Mouse (Mus musculus) G1E (cell line): ENCODE results near the gene Acta2. TPM values are rescaled to one million over a fixed set of nuclear protein-coding genes. Genes with fewer than 3 reads are reported as not detected.

ENCODE experiments used
- ATAC-seq: 2 replicates; pipeline ENCODE4 v1.8.0; 2016; ENCODE audit warnings: mild to moderate bottlenecking; ENCODE audit not compliant: insufficient number of reproducible peaks, poor library complexity, low FRiP score, severe bottlenecking; ENCODE audit errors: extremely low read depth
- DNase-seq: peaks from one replicate; pipeline ENCODE4 v3.0.0; 2012; ENCODE audit warnings: low spot score
- H3K27me3 ChIP-seq: 2 replicates; pipeline ENCODE4 v1.6.1; 2012; ENCODE audit warnings: mild to moderate bottlenecking, low read length, inconsistent platforms; ENCODE audit not compliant: insufficient read depth
- H3K36me3 ChIP-seq: replicated peaks from 2 replicates; pipeline ENCODE3; 2012; ENCODE audit warnings: mild to moderate bottlenecking, inconsistent platforms
- H3K4me1 ChIP-seq: 2 replicates; pipeline ENCODE4 v1.6.1; 2012; ENCODE audit warnings: low read depth, low read length, inconsistent platforms, mixed read lengths; ENCODE audit not compliant: insufficient read depth
- H3K4me3 ChIP-seq: 2 replicates; pipeline ENCODE4 v1.5.1; 2012; ENCODE audit warnings: low read depth, mild to moderate bottlenecking, inconsistent platforms, low read length, moderate library complexity, mixed read lengths
- H3K9me3 ChIP-seq: replicated peaks from 2 replicates; pipeline ENCODE4 v1.6.1; 2012; ENCODE audit warnings: inconsistent platforms
- CTCF ChIP-seq: IDR thresholded peaks from 2 replicates; pipeline ENCODE4 v1.5.1; 2012; ENCODE audit warnings: low read depth, low read length, inconsistent platforms, mixed read lengths
- GATA1 ChIP-seq: IDR thresholded peaks from 2 replicates; pipeline ENCODE4 v1.6.1; 2012; ENCODE audit warnings: borderline replicate concordance, low read length, inconsistent platforms, mixed read lengths
- GATA2 ChIP-seq: IDR thresholded peaks from 2 replicates; pipeline ENCODE4 v1.6.1; 2012; ENCODE audit warnings: low read depth, low read length, inconsistent platforms, borderline replicate concordance
- POLR2AphosphoS5 ChIP-seq: IDR thresholded peaks from 2 replicates; pipeline ENCODE4 v1.6.1; 2012; ENCODE audit warnings: low read depth, low read length, inconsistent platforms; ENCODE audit not compliant: insufficient replicate concordance
- TAL1 ChIP-seq: conservative IDR thresholded peaks from 2 replicates; pipeline ENCODE4 v1.6.1; 2012; ENCODE audit warnings: low read depth, low read length, inconsistent platforms, mixed read lengths
- polyA plus RNA-seq: library from polyadenylated mRNA; stranded (reverse); fragments of >175 nt; gene quantifications from 2 replicates; pipeline ENCODE4 v1.2.3, GENCODE M21; 2012
- total RNA-seq, 2 experiments: library from RNA; stranded (forward) in 1 of 2; stranded (reverse) in 1 of 2; fragments of 200-1000 nt in 1 of 2; fragments of >200 nt in 1 of 2; fragmentation: Nextera tagmentation in 1 of 2; gene quantifications; 2 replicates each; pipeline ENCODE4 v1.2.3; 2014 to 2017

Acta2 gene
- total and polyA plus RNA-seq, 3 experiments: not detected

DNA sequence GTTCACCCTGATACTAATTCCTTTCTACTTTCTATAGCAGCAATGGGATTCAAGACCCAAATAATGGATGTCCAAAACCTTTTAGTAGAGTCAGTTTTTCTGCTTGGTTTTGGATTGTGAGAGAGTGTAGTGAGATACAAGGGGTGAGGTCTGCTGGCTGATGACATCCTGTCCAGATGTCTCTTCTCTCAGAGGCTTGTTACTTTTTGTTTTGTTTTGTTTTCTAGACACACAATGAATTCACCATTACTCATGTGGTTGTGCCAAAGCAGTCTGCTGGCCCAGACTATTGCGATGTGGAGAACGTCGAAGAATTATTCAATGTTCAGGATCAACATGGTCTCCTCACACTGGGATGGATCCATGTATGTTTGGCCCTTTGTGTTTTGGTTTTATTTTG is 19.3 kb downstream of the Acta2 start:
- ATAC-seq (no peak), DNase-seq (no peak)
- TF ChIP-seq POLR2AphosphoS5: no peak
- Histone ChIP-seq H3K9me3 (no peaks in the 10 kb centered on the region), H3K4me1 (no peaks in the 10 kb centered on the region), H3K27me3 (no peaks in the 10 kb centered on the region), H3K36me3 (no peaks in the 10 kb centered on the region), H3K4me3 (no peak overlapping the region)

DNA sequence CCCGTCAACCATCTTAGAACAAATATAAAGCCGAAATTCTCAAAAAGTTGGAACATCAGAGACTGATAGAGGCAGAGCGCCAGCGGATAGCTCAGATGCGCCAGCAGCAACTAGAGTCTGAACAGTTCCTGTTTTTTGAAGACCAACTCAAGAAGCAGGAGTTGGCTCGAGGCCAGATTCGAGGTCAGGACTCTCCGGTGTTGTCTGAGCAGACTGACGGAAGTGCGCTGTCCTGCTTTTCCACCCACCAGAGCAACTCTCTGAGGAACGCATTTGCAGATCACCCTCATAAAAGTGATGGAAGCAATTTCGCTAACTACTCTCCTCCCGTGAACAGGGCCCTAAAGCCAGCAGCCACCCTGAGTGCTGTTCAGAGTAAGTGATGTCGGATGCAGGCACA is 21.4 kb downstream of the Acta2 start:
- TF ChIP-seq GATA2 (no peak), POLR2AphosphoS5 (no peak), CTCF (no peak), GATA1 (no peak), TAL1 (no peak)
- Histone ChIP-seq H3K36me3 (no peaks in the 10 kb centered on the region), H3K4me3 (no peak overlapping the region), H3K9me3 (no peaks in the 10 kb centered on the region), H3K4me1 (no peaks in the 10 kb centered on the region), H3K27me3 (no peaks in the 10 kb centered on the region)
- DNase-seq (no peak), ATAC-seq (no peak)

DNA sequence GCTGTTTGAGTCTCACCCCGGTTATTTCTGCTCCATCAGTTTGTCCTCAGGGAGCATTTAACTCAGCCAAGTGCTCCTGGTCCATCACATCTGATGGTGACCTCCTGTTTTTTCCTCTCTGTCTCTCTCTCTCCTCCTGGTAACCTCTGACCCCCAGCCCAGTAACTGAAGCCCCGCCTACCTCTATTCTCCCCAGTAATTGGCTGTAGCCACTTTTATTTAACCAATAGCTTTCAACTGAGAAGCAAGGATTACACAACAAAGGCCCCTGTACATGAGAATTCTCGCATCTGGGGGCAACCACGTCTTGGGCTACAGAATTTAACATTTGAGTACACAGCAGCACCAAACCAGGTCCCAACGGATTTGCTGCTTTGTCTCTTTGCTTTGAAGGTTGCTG is 23.1 kb downstream of the Acta2 start:
- no peaks in the 10 kb centered on the region for H3K9me3 ChIP-seq
- no peak for DNase-seq
- no peaks in the 10 kb centered on the region for H3K36me3 ChIP-seq
- H3K4me1 ChIP-seq: no peaks in the 10 kb centered on the region
- H3K4me3 ChIP-seq: no peak overlapping the region
- no peak for ATAC-seq
- H3K27me3 ChIP-seq: no peaks in the 10 kb centered on the region
- no peak for TF ChIP-seq POLR2AphosphoS5

DNA sequence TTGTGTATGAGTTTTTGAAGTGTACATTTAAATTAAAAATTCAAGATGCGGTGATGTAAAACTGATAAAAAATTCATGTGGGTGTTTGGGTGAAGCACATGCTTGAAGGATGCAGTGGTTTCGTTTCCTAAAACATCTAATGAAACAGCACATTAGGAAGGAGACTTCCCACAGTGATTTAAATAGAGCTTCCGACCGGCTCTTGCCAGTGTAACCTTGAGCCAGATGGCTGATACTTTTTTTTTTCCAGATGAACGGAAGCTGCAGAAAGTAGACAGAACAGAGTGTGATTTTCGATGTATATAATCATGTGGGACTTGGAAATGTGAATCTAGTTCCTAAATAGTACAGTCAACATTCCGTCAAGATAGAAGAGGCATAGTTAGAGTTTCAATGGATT is 23.8 kb downstream of the Acta2 start:
- Histone ChIP-seq H3K4me3 (no peak overlapping the region), H3K27me3 (no peaks in the 10 kb centered on the region), H3K4me1 (no peaks in the 10 kb centered on the region), H3K36me3 (no peaks in the 10 kb centered on the region), H3K9me3 (no peaks in the 10 kb centered on the region)
- no peak for TF ChIP-seq TAL1
- TF ChIP-seq GATA2: no peak
- ATAC-seq (no peak), DNase-seq (no peak)

DNA sequence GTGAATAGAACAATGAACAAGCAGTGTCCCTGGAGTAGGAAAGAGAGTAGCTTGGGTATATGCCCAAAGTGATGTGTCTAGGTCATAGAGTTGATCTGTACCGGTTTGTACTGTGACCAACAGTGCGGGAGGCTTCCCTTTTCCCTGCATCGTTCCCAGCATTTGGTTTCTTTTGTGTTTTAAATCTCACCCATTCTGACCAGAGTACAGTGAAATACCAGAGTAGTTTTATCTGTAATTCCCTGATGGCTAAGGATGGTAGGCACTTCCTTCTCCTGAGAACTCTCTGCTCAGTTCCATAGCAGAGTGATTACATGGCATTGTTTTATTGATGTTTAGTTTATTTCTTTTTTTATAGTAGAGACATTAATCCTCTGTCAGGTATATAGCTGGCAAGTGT is 32.6 kb downstream of the Acta2 start:
- no peaks in the 10 kb centered on the region for H3K36me3 ChIP-seq
- no peak overlapping the region for H3K4me3 ChIP-seq
- H3K9me3 ChIP-seq: no peaks in the 10 kb centered on the region
- TF ChIP-seq GATA1: no peak
- no peak for TF ChIP-seq CTCF
- no peak for TF ChIP-seq GATA2
- TF ChIP-seq POLR2AphosphoS5: no peak
- no peak for TF ChIP-seq TAL1
- no peaks in the 10 kb centered on the region for H3K27me3 ChIP-seq
- no peak for ATAC-seq
- H3K4me1 ChIP-seq: no peaks in the 10 kb centered on the region
- no peak for DNase-seq

DNA sequence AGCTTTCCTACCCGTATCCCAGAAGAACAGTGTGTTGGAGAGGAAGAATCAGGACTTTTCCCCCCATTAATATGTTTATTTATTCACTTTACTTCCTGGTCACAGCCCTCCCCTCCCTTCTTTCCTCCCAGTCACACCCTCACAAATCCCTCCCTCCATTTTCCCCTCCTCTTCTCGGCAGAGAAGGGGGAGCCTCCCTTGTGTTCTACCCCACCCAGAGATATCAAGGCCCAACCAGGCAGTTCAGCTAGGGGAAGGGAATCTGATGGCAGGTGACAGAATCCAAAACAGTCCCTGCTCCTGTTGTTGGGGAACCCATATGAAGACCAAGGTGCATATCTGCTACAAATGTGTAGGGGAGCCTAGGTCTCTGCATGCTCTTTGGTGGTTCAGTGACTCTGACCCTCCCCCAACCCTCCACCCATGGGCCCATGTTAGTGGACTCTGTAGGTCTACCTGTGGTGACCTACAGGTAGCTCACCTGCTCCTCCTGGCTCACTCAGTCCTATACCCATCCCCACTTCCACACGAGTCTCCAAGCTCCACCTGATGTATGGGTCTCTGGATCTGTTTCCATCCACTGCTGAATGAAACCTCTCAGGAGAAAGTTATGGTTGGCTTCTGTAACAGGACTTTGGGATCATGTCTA is 34.5 kb downstream of the Acta2 start:
- TF ChIP-seq GATA1 (no peak), GATA2 (no peak), TAL1 (no peak), CTCF (no peak), POLR2AphosphoS5 (no peak)
- H3K9me3 ChIP-seq: no peaks in the 10 kb centered on the region
- DNase-seq (no peak), ATAC-seq (no peak)
- H3K4me3 ChIP-seq: no peak overlapping the region
- no peaks in the 10 kb centered on the region for H3K27me3 ChIP-seq
- H3K4me1 ChIP-seq: no peaks in the 10 kb centered on the region
- H3K36me3 ChIP-seq: no peaks in the 10 kb centered on the region

DNA sequence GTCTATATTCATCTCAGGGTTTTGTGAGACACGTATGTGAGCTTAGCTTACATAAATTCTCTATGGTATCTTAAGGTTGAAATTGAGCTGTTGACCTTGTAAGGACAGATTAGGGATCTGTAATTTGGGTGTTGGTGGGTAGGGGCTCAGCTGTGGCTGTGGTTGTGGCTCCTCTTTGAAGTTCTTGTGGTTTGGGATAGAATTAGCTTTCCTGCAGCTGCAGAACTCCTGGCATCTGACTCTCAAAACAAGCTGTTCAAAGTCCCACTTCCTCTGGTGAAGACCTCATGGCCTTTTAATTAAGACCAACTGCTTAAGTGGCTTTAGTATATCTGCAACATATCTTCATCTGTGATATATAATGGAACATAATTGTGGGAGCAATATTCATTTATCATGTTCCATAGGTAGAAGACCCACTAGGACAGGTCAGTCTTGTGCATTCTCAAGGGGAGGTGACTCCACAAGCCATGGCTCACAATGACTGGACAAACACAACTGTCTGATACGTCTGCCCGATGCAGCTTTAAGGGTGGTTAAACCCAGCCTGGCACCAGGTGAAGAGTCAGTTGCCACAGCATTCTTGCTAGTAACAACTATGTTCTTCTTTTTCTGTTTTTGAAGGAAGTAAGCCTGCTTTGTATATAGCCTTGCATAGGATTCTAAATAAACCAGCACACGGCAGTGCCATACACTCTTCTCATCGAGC is 36.0 kb downstream of the Acta2 start:
- Histone ChIP-seq H3K4me1 (no peaks in the 10 kb centered on the region), H3K27me3 (no peaks in the 10 kb centered on the region), H3K9me3 (no peaks in the 10 kb centered on the region), H3K4me3 (no peak overlapping the region), H3K36me3 (no peaks in the 10 kb centered on the region)
- TF ChIP-seq CTCF (no peak), TAL1 (no peak), POLR2AphosphoS5 (no peak), GATA1 (no peak), GATA2 (no peak)
- DNase-seq (no peak), ATAC-seq (no peak)
